Mouse (Mus musculus) right cerebral cortex, adult 18-20 months (tissue): Measurements from ENCODE around the gene Btg4.
"Not testable (repeated sequence)": the region's sequence is repeated elsewhere in the genome, so short reads cannot be mapped to it uniquely, and the experiment has no call there.

ENCODE experiments used
- DNase-seq: peaks from one replicate; pipeline ENCODE4 v3.0.0; 2022; ENCODE audit warnings: mixed read lengths

Btg4 gene

DNA sequence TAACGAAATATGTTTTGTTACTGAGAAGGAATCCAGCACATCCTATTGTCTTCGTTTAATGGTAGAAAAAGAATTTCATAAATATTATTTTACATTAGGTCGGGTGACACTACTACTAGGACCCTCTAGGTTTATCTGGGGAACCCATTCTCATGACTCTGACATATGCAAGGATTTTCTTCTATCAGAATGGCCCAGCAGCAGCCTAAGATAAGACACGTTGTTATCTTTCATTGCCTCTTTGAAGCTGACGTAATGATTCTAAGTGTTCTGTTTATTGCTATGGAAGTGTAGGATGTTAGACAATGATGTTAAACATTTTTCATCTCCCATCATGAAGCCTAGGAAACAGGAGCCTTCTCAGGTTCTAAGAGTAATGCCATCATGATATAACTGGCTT lies 33.0 kb downstream of the Btg4 start:
- no peak for DNase-seq

DNA sequence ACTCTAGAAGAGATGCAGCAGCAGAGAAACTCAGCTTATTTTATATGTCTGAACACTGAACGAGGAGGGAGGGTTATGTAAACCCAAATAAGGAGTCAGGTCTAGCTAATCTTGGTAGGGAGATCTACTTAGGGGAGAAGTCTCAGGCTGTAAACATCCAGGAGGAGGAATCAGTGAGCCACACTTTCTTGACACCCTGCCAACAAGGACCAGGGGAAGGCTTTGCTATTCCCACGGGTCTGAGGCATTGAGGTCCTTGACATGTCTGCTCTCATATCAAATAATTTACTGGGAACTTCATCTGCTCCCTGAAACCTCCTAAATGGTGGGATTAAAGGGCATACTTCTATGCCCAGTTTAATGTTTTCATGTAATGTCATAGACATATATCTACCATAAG lies 35.6 kb downstream of the Btg4 start:
- no peak for DNase-seq

DNA sequence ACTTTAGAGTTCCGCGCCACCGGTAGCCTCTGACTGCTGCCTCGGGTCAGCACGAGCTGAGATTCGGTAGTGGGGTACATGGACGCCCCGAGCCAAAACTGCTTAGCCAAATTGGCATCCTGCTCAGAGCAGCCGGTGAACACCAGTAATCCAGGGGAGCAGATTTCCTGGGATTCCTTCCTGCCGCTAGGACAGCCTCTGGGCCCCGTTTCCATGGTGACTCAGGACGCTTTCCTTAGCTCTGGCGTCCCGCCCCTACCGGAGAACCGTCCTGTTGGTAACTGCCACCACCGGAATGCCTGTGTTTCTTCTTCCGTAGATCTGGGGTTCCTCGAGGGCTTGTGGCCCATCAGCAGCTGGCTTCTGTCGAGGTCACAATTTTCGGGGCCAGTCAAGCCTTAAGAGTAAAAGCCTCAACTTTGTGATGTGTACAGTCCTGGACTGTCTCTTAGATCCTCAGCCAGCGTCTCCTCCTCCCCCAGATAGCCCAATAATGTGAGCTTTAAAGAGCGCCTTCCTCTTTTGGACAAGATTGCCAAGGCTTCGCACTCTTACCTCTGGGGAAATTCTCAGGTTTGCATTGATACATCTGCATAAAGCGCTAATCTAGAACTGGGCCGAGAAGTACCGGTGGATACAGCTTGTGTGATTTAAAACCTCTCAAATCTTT lies 41.2 kb downstream of the Btg4 start, which contains the start of gene 4833427G06Rik:
Gene 4833427G06Rik, minus strand, starts transcription at position 323 of the 670 bp plus-strand sequence.
- peak; percentile 30 for DNase-seq

DNA sequence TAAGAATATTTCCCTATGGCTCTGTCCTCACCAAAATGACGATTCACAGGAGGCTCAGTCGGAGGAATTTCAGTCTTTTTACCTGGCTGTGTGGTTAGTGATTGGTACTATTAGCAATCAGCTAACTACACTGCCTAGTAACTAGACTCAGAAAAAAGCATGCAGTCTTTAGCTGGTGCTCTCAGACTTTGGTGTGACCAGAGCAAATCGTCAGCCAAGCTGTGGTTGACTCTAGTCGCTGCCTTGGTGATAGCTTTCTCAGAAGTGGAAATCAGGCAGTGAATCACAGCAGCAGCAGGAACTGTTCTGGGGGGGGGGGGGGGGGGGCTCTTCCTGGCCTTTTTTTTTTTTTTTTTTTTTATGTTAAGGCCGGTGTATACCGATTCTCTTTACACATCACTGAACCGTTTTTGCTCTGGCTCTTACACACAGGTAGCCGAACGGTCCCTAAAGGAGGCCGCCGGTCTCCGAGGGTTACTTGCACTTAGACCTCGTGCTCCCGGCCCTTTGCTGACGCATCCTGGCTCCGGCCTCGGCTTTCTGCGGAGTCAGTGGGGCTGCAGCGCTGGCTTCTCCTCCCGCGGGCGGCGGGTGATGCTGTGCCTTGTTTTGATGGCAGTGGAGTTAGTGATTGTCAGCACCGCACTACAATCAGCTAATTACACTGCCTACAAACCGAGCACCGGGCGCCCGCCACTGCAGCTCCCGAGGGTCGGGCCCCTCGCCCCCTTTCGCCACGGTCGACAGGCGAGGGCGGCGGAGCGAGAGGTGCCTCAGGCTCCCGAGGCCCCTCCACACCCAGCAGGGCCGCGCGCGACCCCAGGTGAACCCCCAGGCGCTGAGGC lies 42.5 kb downstream of the Btg4 start:
- DNase-seq, result peak; percentile 18

DNA sequence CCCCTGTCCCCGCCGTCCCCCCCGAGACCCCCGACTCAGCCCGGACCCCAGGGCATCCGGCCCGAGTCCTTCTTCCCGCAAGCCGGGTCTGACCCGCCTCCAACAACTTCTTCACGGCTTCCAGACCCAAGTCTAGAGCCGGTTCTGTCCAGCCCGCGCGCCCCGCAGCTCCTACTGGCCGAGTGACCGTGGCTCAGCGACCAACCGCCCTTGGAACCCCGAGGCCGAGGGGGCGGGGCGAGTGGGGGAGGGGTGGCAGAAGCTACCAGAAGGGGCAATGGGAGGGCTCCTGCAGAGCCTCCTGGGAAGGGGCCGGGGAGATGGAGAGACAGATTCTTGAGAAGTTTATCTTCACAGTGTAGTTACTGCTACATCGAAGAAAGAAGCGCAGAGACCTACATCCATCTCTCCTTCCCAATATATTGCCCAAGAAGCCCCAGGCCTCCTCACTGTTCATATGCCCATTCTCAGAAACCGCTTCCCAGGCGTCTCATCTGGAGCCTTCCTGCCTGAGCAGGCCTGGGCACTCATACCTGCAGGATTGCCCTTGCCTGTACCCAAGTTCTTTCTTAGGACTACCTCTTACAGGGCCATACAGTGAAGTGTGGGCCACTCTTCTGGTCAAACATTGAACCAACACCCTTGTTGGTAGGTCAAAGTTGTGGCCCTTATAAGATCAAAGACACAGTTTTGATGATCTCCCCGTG lies 43.3 kb downstream of the Btg4 start:
- DNase-seq, result no peak

DNA sequence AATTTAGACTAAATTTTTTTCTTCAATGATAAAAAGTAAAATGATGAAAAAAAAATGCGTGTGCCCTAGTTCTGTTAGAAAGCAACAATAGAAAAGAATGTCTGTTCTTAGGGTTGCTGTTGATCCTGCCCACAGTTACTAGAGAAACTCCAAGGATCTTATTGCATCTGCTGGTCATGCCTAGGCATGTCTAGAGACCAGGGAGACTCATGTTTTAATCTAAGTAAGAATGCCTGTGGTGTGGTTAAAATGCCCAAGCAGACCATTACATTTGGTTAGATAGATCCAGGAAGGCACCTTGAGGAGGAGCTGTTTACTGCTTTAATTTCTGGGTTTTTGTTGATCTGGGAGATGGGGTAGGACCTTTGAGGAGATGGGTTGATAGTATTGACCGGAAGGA lies 45.0 kb downstream of the Btg4 start:
- no peak for DNase-seq

DNA sequence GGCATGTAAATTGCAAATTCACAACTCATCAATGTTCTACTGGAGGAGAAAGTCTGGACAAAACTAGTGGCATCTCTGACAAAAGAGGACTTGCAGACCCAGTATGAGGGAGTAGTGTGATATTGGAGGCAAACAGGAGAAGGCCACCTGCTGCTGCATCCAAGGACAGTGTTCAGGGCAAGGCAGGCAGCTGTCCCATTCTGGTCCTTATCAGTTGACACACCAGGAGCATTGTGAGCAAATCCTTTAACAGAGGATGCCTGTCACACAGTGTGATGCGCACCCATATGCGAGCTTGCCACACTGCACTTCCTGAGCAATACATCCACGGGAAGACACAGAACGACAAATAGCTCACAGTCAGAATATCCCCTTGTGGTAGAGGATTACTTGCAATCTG lies 54.1 kb downstream of the Btg4 start:
- DNase-seq, result no peak

DNA sequence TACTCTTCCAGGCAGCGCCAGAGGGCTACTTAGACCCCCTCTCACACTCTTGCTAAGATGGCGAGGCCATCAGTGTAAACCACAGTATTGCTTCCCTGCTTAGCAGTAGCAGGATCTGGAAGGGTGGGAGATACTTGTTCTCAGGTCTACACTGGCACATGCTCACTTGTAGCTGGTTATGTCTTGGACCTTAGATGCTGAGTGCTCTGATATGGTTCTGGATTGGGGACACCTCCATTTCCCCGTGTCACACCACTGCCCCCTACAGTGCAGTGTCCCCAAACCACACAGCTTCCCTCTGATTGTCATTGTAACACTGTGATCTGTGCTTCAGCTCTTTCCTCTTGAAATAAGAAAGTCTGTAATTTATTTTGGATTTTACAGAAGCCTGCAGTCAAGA lies 76.3 kb downstream of the Btg4 start:
- no peak for DNase-seq

DNA sequence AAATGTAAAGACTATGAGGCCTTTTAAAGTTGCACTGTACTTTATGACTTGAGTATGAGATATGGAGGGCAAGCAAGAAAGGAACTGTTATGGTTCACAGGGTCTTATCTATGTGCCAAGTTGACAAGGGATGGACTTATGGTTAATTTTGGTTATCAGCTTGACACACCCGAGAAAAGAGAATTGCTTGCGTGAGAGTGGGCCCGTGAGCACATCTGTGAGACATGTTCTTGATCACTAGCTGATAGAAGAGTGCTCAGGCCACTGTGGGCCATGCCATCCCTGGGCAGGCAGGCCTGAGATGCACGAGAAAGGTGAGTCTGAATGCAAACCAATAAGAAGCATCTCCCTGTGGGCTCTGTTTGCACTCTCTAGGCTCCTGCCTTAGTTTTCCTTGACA lies 76.7 kb downstream of the Btg4 start:
- DNase-seq, result no peak

DNA sequence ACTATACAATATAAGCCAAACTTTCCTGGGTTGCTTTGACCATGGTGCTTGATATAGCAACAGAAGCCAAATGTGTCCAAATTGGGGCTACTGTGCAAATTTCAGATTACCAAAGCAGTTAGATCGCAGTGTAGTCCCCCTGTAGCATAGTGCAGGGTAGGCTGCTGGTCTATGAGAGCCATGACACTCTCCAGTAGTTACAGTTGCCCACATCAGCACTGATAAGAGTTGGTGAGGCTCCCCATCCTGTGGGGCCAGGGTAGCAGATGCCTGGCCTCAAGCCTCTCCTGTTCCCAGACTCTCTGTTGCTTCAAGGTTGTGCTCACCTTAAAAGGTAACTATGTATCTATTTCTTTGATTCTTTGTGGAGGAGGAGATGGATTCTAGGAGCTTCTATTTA lies 77.1 kb downstream of the Btg4 start:
- no peak for DNase-seq

DNA sequence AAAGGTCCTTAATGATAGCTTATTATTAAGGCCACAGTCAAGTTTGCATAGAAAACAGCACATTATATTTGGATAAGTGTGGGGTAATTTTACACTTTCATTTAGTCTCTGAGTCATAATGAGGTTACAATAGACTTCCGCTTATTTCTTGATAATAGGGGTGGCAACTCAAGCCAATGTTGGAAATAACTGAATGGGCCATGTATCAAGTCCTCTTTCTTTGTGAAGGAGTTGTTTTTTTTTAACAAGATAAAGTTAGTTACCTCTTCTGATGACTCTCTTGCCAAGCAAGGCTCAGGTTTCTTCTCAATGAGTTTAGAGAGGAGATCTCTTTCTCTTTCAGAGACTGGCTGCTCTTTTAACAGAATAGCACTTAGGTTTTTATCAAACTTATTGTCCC lies 77.6 kb downstream of the Btg4 start:
- no peak for DNase-seq

DNA sequence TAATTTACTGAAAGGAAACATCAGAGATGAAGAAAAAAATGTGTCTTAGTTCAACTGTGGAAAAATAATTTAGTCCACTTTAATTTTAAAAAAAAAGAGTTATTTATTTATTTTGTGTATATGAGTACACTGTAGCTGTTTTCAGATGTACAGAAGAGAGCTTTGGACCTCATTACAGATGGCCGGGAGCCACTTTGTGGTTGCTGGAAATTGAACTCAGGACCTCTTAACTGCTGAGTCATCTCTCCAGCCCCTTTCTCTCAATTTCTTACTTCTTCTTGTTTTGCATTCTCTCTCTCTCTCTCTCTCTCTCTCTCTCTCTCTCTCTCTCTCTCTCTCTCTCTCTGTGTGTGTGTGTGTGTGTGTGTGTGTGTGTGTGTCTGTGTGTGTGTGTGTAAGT lies 78.7 kb downstream of the Btg4 start:
- not testable (repeated sequence) for DNase-seq

DNA sequence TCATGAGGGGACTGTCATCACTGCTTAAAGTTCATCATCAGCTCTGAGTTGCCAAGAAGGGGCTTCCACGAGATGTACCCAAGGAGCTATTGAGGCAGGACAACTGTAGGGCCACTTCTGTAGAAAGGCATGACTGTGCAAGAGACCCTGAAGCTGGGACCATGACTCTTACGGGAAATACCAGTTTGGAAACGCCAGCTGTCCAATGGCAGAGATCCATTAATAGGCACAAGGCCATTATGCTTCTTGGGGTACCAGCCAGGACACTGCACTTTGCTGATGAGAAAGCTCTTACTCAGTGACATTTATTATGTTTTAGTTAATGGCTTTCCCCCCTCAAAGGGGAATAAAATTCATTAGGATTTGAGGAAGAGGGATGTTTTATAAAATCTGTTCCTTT lies 80.0 kb downstream of the Btg4 start:
- no peak for DNase-seq

DNA sequence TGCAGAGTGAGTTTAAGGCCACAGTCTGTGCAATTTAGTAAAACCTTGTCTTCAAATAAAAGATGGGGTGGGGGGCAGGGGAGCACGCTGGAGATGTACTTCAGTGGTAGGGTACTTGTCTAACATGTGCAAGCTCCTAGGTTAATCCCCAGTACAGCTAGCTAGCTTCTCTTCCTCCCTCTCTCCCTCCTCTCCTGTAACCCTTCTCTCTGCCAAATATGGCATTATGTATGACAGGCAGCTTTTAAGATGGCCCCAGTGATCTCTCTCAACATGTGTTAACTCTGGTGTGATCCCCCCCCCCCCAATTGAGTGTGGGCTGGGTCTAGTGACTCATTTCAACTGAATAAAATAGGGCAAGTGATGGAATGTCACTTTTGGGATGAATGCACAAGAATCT lies 82.7 kb downstream of the Btg4 start:
- DNase-seq, result no peak

DNA sequence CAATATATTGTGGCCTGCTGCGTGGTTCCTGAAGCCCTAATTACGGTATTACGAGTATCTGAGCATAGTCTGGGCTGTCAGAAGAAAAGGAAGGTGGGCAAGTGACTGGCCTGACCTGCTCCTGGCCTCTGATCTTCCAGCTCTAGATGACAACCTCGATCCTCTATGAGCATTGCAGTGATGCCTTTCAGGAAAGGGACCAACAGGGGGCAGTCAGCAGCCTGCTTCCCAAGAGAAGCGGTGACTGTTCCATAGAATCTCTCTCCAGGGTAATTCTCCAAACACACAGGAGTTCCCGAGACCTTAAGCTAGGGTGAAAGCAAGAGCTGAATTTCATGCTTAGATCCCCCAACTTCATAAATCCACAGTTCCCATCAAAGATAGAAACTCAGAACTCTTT lies 83.5 kb downstream of the Btg4 start:
- no peak for DNase-seq

DNA sequence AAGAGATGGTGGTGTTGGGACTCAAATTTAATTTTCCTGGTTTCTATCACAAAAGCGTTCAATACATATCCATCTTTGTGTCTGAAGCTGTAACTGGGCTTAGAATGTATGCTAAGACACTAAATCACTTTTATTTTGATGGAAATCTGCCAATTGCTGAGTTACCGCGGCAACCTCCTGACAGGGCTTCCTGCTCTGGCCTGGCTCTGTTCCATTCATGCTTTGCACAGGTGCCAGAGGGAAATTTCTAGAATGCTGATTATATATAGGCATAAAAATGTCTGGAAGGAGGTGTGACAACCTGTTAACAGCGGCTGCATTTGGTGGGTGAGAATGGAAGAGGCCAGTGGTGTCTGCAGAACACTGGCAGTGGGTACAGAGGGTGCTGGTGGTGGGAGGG lies 85.8 kb downstream of the Btg4 start:
- DNase-seq, result no peak

DNA sequence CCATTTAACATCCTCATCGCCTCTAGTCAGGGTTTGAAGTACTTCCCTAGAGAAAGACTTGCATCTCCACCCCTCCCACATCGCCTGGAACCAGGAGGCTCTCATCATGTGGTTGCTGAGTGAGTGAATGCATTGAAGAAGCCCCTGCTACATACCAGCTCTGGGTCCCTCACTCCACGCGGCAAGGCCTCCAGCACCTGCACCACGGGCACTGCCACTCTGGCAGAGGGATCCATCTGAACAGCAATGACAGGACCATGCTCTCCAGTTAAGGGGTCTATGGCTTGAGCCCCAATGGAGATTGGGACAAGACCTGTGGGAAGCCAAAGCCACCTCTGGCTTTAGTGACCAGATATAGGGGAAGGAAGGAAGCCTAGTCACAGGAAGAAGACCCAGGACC lies 86.6 kb downstream of the Btg4 start:
- no peak for DNase-seq

DNA sequence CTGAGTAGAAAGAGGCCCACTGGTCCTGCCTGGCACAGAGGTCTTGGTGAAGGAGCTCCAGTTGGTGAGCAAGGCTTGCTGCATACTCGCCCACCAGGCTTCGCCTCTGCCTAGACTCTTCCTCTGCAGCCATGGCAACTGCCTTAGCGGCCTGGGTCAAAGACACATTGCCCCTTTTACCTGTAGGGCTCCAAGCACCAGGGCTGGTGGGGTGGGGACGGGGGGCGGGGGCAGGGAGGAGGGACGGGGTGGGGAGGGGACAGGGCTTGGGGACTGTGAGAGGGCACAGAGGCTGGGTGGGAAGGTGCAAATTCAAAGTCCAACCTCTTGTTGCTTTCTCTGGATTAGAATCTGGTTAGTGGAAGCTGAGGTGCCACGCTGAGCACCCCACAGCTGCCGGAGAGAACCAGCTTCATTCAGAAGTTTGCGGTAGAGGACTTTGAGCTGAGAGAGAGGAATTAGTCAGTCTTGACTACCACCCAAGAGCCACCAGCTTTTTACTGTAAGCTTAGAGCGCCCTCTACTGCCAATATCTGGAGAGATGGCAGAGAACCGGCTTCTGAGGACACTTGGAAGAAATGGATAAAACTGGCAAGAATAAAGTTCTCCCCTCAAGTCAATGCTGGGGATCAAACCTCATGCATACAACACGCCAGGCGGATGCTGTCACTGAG lies 91.5 kb downstream of the Btg4 start:
- peak; percentile 65 for DNase-seq

DNA sequence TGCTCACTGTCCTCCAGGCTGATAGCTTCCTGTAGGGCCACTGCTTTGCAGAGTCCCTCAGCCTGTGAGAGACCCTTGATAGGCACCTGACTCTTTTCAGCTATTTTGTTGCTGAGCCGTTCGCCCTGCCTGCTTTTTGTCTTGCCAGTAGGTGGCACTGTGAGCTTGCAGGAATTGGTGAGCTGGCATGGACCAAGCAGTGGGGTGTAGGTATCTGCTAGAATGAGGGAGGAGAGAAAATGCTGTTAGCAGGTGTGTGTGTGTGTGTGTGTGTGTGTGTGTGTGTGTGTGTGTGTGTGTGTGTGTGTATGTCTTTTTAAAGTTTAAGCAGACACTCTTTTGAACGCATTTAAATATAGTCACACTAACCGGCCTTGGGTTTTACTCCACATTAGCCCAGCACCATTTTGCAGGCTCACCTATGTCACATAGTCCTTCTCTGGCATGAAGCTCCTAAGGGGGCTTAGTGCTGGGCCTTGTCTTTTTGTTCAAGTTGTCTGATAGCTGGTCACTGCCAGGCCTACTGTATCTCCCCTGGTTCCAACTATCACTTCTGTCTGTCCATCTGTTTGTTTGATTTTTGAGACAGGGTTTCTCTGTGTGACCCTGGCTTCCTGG lies 101.2 kb downstream of the Btg4 start:
- DNase-seq, result peak; percentile 74

DNA sequence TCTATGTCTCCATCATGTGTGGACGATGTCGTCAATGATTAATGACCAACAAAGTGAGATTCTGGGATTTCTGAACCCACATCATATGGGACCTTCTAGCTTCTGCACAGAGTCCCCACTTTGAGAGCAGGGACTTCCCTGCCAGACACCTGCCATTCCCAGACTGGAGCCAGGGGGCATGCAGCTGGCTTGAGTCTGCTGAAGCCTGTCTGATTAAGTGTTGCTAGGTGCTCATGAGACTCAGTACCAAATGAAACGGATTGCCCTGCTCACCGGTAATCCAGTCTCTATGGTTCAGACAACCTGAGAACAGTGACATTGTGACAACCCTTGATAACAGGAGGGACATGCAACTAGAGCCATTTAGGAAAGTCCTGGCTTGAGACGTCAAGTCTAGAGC lies 103.3 kb downstream of the Btg4 start:
- DNase-seq, result no peak

DNA sequence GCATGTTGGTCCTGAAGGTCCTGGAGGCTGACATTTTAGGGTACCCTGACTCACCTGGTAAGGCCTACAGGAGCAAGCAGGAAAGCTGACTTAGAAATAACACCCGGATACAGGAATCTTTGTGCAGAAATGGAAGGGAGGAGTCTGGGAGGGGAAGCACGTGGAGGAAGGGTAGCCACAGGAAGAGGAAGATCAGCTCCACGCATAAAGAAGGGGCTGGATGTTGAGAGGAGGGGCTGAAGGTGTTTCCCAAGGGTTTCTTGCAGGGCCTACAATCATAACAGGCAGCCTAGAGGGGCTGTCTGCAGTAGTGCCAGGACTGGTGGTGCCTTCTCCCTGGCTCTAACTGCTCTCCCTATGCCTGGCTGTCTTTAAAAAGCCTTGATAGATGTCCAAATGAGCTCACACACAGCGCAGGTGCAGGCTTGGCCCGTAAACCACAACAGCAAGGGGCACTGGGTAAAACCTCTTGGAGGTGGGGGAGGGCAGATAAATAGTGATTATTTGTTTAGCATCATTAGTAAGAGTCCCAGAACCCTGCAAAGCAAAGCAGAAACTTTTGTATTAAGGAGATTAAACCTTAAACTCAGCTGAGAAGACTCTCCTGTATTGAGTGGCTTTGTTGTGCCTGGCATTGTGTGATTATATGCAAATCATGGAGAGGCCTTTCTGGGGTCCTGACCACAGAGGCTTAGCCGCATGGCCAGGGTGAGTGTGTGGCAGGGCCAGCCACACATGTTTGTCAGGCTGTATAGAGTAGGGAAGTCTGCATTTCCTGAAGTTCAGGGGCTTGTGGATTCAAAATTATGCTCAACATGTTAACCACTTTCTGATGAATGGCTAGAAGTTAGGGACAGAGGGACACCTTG lies 104.8 kb downstream of the Btg4 start, which contains the start of gene Gm32742:
Gene Gm32742, minus strand, starts transcription at position 206 of the 869 bp plus-strand sequence.
- DNase-seq, result no peak

DNA sequence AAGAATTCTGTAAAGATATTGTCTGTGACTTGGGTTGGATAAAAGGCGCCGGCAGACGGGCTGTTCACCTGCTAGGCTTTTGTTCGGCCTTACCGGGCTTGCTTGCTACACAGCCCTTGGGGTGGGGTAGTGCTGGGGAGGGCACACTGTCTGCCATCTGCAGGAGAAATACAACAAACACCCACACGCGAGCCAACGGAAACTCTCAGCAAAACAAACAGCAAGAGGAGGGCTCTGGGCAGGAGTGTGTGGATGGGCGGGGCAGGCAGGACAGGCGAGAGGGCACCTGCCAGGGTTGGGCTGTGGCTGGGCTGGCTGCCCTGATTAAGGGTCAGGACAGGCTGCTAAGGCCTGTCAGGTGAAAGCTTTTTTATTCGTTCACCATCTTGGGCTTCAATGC lies 107.3 kb downstream of the Btg4 start:
- DNase-seq, result no peak
